Mouse (Mus musculus) left cerebral cortex, adult 8-10 months (tissue): ENCODE results near the gene Plekhm3. TPM values are rescaled to one million over a fixed set of nuclear protein-coding genes. Genes with fewer than 3 reads are reported as not detected.

Source experiments
- DNase-seq, 2 experiments: peaks; one replicate each; pipeline ENCODE4 v3.0.0; 2022; ENCODE audit warnings: low spot score in 2 of 2
- total RNA-seq, 4 experiments: library from RNA; stranded (reverse); gene quantifications; 2 replicates each; pipeline ENCODE4 v1.2.4; 2022

The Plekhm3 gene
- total RNA-seq, 4 experiments from 2014 or later: 39.0 to 47.4 (median 43.7) TPM

DNA sequence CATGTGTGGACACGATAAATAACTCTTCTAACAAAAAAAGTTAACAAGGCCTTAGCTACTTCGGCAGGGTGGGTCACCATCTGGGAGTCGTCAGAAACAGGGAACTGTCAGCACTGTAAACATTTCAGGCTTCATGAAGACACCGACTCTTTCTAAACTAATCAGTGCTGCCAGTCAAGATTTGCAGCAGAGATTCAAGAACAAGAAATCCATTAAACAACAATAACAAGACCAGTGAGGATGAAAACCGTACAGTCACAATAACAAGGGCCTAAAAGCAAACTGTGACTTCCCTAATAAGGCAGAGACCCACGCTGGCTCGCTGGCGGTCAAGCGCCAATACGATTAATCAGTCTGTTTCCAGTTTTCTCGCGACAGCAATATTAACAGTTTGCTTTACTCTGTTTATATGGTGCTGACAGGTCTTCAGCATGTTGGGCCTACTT lies 77.8 kb downstream of the Plekhm3 start:
- no peak for DNase-seq

GRCm38 (mm10) chr1:64876276-64876675 lies 80.3 kb downstream of the Plekhm3 start:
- no peak for DNase-seq

DNA sequence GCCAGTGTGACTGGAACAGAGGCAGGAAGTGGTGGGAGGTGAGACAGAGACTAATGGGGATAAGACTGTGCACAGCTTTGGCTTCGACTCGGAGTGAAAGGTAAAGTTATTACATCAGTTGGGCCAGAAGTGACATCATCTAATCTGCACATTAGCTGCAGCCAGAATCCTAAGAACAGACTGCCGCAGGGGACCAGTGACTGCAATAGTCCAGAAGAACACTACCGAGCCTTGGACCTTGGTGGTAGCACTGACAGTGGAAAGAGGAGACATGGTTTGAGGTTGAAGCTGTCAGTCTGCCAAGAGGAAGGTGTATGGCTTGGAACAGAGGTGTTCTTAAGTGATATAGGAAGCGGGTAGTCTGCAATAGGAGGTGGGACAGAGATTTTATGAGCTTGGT lies 80.9 kb downstream of the Plekhm3 start:
- DNase-seq: no peak

DNA sequence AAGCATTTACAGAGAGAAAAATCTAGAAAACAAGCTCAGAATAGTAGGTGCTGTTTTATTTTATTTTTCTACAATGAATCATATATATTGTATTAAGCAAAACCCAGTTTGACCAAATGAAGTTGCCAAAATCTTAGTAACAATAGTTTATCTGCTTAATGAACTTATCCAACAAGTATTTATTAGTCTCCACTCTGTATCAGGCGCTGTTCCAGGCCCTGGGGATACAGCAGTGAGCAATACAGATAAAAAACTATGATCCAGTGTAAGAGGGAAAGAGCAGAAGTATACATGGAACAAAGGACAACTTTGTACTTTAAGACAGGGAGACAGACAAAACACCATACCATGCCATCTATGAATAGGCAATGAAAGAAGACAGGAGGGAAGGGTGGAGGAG lies 81.5 kb downstream of the Plekhm3 start:
- DNase-seq: no peak

- DNase-seq: no peak
Observed at GRCm38 (mm10) chr1:64871956-64872355, 84.7 kb downstream of the Plekhm3 start.

DNA sequence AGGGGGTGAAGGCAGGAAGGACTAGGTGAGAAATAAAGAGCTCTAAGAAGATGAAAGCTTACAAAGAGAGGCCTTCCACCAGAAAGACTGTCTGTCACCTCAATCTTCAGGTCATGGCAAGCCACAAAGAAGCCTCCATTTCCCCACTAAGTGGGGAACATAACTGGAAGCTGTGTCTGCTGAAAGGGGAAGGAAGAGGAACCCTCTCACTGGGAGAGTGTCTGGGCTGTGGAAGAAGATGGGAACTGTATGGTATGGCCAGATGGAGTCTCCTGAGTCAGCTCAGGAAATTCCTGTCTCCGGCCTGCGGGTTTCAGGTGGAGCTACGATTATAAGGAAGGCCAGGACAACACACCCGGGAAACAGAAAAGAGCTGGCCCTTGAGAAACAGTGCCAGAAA lies 88.9 kb downstream of the Plekhm3 start:
- no peak for DNase-seq

DNA sequence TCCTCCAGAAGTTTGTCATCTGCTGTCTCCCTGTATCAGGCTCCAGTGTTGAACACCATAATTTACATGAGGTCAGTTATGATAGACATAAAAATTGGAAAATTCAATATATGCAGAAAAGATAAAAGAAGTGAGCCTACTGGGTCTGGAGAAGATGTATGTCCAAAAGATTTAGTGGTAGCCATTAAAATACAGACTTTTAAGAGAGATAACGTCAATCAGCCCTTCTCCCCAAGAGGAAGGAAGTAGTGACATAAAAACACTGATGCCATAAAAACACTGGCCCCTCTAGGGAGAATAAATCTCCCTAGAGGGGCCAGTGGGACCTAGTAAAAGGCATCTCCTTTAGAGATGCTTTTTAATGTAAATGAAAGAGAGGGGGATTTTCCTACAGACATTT lies 90.5 kb downstream of the Plekhm3 start:
- DNase-seq: no peak

- DNase-seq: no peak
Observed at GRCm38 (mm10) chr1:64860235-64860920, 96.2 kb downstream of the Plekhm3 start.

GRCm38 (mm10) chr1:64859826-64860225 lies 96.8 kb downstream of the Plekhm3 start:
- DNase-seq: no peak

- no peak for DNase-seq
Observed at GRCm38 (mm10) chr1:64854835-64855234, 101.8 kb downstream of the Plekhm3 start.

DNA sequence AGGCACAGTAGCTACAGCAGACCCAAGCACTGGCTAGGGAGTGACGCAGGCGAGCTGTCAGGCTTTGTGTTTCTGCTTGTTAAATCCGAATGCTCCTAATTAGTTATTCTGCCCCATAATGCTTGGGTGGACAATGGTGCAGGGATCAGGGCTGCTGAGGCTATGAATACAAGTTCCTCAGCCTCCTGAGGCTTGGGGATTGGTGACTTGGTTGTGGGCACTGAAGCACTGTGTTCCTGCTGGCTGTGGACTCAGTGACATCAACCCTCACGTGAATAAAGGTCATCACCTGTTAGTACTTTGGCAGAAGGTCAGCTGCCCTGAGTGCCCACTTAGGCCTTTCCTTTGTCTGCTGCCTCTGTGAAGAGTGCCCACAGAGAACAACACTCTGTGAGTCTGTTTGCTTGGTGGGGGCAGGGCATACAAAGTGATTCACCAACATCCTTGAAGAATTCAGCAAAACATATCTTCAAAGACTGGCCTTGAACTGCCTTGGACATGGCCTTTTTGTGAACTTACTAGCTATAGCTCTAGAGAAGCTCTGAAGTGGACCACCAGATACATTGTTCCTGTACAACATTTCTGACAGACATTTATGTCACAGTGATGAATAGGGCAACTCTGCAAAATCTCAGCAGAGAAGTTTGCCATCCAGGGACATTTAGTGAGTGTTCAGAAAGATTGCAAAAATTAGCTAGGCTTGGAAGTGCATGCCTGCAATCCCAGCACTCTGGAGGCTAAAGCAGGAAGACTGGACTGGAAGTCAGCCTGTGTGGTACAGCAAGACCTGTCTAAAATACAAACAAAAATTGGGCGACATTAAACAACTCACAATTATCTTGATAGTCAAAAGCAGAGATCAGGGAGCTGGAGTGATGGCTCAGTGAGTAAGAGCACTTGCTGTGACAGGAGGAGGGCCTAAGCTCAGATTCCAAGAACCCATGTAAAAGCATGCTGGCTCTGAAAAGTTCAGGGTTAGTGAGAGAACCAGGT lies 102.6 kb downstream of the Plekhm3 start:
- DNase-seq: peak in 1 of 2 experiments; percentile 17

DNA sequence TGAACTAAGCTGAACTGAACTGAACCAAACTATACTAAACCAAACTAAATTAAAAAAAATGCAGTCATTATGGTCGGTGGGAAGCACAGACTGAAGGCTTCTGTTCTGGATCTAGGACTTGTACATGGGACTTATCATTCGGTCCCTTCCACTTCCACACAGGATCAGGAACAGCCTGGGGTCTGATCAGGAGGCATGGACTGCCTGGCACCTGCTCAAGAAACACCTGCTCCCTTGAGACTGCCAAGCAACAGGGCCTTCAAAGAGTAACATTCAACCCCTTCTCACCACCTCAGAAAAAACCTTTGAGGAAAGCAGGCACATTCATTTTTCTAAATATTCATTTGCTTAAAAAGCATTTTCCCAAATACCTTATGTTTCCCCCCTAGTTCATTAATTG lies 103.4 kb downstream of the Plekhm3 start:
- no peak for DNase-seq

DNA sequence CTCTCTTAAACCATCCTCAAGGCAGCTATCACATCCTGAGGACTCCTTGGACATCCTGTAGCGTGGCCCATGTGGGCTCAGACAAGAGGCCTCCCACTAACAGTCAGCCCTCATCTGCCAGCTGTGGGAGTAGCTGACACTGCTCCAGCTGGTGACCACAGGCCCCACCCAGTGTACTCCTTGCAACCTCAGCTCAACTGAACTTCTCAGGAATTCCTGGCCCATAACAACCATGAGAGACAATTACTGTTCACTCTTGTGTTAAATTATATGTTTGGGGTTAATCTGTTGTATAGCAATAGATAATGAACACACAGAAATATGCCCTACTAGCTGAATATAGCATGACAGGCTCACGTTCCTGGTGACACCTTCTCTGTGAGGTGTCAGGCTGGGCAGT lies 104.4 kb downstream of the Plekhm3 start:
- DNase-seq: no peak

DNA sequence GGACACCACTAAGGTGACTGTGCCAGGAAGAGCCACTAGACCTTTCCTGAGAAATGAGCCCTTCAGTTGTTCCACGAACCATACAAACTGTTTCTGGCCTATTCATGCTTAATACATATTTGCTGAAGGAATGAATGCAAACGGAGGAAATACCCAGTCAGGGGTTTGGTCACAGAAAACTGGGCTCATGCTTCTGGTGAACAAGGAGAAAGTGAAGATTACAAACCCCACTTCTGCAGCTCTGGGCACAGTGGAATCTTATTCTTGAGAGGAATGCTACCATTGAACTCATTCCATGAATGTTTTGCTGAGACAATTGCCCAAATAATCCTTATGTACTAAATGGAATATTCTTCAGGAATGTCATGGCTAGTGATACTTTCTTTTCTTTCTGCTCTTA lies 106.3 kb downstream of the Plekhm3 start:
- DNase-seq: no peak

- no peak for DNase-seq
Observed at GRCm38 (mm10) chr1:64848996-64849395, 107.6 kb downstream of the Plekhm3 start.

GRCm38 (mm10) chr1:64848081-64848480 lies 108.5 kb downstream of the Plekhm3 start:
- no peak for DNase-seq

GRCm38 (mm10) chr1:64847565-64847964 lies 109.1 kb downstream of the Plekhm3 start:
- no peak for DNase-seq

DNA sequence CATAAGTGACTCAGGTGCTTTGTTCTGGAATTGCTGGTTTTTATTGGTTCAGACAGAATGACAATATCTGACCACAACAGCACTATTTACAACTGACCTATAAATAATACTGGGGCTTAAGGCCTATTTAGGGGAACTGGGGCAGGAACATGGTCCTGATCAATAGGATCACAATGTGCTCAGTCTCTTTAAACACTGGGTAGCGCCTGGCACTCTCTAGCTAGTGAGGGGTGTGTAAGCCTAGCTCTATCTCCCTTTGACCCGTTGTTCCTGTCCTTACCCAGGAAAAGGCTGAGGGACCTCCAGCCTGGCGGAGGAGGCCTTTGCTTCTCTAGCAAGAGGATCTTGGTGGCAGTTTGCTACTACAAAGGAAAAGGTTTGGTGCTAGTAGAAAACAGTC lies 111.6 kb downstream of the Plekhm3 start:
- no peak for DNase-seq

- no peak for DNase-seq
Observed at GRCm38 (mm10) chr1:64843900-64844616, 112.6 kb downstream of the Plekhm3 start.

DNA sequence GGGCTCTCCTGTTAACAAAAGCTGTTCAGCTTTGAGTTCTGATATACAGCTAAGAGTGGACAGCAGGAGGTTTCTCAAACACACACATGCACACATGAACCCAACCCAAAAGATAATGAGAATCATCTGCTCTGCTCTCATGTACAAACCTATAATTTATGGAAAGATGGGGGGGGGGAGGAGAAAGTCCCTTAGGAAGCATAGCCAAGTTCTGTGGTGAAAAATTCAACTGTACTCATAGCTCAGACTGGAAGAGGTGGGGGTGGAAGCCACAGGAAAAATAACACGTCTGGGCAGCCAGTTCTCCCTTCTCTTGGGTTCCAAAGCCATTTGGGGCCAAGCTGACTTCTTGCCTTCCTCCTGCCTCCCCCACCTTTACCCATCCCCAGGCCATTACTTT lies 115.7 kb downstream of the Plekhm3 start:
- DNase-seq: no peak

DNA sequence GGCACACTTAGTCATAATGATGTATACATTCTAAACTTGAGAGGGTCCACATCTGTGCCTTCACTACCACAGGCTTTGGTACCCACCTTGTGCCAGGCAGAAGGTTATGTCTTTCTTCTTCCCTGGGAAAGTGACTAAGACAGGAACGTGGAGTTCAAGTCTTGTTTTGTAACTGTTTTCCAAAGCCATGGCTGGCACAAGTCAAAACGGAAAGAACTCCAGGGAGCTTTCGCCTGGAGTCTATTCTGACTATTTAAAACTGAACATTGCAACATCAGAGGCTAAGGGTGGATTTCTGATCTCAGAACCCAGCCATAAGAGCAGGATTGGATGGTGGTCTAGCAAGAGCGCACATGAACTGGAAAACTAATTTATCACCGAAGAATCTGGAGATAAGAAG lies 120.0 kb downstream of the Plekhm3 start:
- DNase-seq: no peak

DNA sequence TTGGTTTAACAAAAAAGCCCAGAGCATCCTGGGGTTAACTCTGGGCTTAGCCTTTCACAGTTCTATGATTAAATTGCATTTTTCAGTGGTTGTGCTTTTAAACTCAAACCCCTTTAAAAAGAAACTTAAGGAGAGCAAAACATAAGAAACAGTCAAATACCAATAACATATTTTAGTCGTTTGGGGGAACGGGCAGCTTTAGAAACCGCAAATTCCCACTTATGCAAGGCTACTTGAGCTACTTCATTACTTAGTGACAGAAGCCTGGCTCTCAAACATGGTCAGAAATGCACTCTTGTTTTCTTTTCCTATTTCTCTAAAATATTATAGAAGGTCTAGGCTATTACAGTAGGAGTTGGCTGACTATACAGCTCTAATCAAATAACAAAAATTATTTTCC lies 120.5 kb downstream of the Plekhm3 start:
- DNase-seq: no peak
